Mouse (Mus musculus) kidney, embryonic 14.5 days (tissue): ENCODE measurements around the gene Hras. TPM values are rescaled to one million over a fixed set of nuclear protein-coding genes. Genes with fewer than 3 reads are reported as not detected.

Experiments used
- ATAC-seq: fragments of 200-750 bp; cut with Nextera tagmentation; 2 replicates; pipeline ENCODE4 v1.8.0; 2017; ENCODE audit warnings: moderate number of reproducible peaks, mild to moderate bottlenecking, moderate TSS enrichment, moderate library complexity; ENCODE audit not compliant: low FRiP score, low TSS enrichment
- H3K27ac ChIP-seq: fragments of 300-500 bp; sonication (generic); 2 replicates; pipeline ENCODE4 v1.5.1; 2014; ENCODE audit warnings: low read depth, mild to moderate bottlenecking, low read length, moderate library complexity, mixed read lengths
- H3K27me3 ChIP-seq: fragments of 300-500 bp; sonication (generic); 2 replicates; pipeline ENCODE4 v1.6.1; 2014; ENCODE audit warnings: mild to moderate bottlenecking, low read length; ENCODE audit not compliant: control insufficient read depth, insufficient read depth
- H3K36me3 ChIP-seq: fragments of 300-500 bp; sonication (generic); 2 replicates; pipeline ENCODE4 v1.6.1; 2014; ENCODE audit warnings: low read length, mixed read lengths; ENCODE audit not compliant: control insufficient read depth, insufficient read depth
- H3K4me1 ChIP-seq: fragments of 300-500 bp; sonication (generic); 2 replicates; pipeline ENCODE4 v1.6.1; 2014; ENCODE audit warnings: low read length, mixed read lengths; ENCODE audit not compliant: control insufficient read depth, insufficient read depth
- H3K4me2 ChIP-seq: fragments of 300-500 bp; sonication (generic); replicated peaks from 2 replicates; pipeline ENCODE4 v1.6.1; 2014; ENCODE audit warnings: low read depth, mild to moderate bottlenecking, low read length
- H3K4me3 ChIP-seq: fragments of 300-500 bp; sonication (generic); 2 replicates; pipeline ENCODE4 v1.5.1; 2014; ENCODE audit warnings: mild to moderate bottlenecking, low read length
- H3K9ac ChIP-seq: fragments of 300-500 bp; sonication (generic); 2 replicates; pipeline ENCODE4 v1.6.1; 2014; ENCODE audit warnings: low read depth, mild to moderate bottlenecking, low read length, moderate library complexity
- H3K9me3 ChIP-seq: fragments of 300-500 bp; sonication (generic); 2 replicates; pipeline ENCODE4 v1.6.1; 2016; ENCODE audit warnings: low read length; ENCODE audit not compliant: control insufficient read depth
- WGBS: fragments of 180-500 bp; shearing (Covaris S2); extraction: QIAGEN DNeasy Blood & Tissue Kit; methylation state at CpG from one replicate; pipeline ENCODE4 v1.1.7; 2014; 5-methylcytosine and 5-hydroxymethylcytosine counted together
- polyA plus RNA-seq: library from polyadenylated mRNA; unstranded; fragments of >200 nt; fragmentation: Nextera tagmentation; extraction: Ambion mirVana; gene quantifications from 2 replicates; pipeline ENCODE4 v1.2.1, GENCODE M21; 2014

Gene Hras
- polyA plus RNA-seq, 1 experiment from 2014 or later, result 97.8 TPM

DNA sequence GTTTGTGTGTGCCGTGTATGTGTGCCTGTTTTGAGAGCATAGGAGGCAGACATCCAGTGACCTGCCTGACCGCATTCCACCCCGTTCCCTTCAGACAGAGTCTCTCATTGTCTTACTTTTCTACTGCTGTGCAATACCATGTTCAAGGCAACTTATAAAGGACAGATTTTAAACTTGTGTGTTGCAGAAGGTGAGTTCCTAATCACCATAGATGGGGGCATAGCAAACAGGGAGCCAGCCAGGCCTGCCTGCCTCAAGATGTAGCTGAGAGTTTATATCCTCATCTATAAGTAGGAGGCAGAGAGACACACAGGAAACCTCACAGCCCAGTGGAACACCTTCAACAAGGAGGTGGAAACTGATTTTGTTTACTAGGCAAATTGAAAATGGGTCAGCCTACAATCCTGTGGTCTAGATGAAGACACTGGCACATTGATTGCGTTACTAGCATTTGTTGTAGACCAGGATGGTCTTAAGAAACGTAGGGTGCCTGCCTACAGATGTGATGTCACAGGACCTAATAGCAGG lies 20.4 kb downstream of the Hras start:
- WGBS, result 80% methylated on average over 5 of the region's 5 CpGs
- Histone ChIP-seq H3K4me2 (peak overlapping the region; percentile 72), H3K27ac (peak overlapping the region; percentile 93; the same call in 1 of the 2 replicates), H3K36me3 (no peaks in the 10 kb centered on the region), H3K9me3 (no peaks in the 10 kb centered on the region), H3K4me1 (peaks cover 10% of the 10 kb centered on the region; the same call in 1 of the 2 replicates), H3K9ac (peak overlapping the region; percentile 75; the same call in 1 of the 2 replicates), H3K27me3 (no peaks in the 10 kb centered on the region), H3K4me3 (peak overlapping the region; percentile 50)
- no peak for ATAC-seq

DNA sequence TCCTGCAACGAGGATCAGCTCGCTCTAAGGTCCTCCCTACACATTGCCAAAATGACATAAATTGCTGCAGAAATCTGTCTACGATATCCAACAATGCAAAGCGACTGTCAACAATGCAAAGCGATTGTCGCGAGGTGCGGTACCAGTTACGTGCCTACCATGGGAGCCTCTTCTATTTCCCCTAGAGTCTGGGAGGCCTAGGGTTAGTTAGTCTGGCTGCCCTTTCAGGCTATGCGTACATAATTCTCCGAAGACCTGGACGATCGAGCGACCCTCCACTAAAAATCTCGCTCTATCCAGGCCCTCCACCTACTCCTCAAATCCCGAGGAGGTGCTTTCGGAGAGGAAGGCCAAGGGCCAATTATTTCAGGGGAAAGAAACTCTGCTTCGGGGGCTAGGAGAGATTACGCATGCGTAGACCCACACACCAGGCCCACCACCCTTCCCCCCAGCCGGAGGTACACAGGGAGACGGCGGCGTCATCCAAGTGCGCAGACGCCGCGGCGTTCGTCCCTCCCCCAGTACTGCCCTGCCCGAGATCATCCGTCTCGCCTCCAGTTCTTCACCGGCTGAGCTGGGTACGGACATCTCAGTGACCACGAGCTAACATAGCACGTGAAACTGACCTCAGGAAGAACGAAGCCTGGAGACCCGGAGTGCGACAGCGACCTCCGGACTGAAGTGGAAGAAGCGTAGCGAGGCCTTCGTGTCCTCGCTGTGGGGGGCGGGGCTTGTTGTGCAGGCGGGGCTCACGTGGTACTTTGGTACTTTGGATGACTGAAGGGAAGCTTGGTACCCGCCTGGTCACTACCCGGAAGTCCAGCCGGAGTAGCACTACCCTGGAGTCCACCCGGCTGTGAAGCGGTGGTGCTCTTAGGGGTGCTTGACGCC lies 21.4 kb downstream of the Hras start, which contains the start of gene Rnh1:
Gene Rnh1, minus strand, starts transcription at position 742 of the 891 bp plus-strand sequence.
- no peaks in the 10 kb centered on the region for H3K9me3 ChIP-seq
- WGBS, result 4% methylated on average over 55 of the region's 55 CpGs
- H3K36me3 ChIP-seq, result no peaks in the 10 kb centered on the region
- H3K9ac ChIP-seq, result peak within 1 kb of the TSS; percentile 75
- H3K27me3 ChIP-seq, result no peaks in the 10 kb centered on the region
- peak within 1 kb of the TSS; percentile 93 for H3K27ac ChIP-seq
- peak within 1 kb of the TSS; percentile 72 for H3K4me2 ChIP-seq
- peaks cover 18% of the 10 kb centered on the region for H3K4me1 ChIP-seq
- H3K4me3 ChIP-seq, result peak within 1 kb of the TSS; percentile 50
- peak; percentile 97 for ATAC-seq

DNA sequence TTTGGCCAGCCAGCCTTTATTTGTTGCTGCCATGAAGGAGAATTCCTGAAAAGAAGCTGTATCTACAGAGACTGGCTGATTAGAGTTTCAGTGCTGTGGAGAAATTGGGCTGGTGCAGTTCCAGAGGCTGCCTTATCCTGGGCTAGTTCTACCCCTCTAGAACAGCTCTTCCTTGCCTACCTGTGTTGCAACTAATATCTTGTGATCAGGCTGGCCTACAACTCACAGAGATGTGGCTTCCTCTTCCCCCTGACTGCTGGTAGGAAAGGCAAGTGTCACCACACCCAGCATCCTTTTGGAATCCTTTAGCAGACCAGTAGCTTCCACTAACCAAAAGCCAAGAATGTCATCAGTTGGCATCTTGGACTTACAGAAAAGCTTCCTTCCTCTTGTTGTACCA lies 23.9 kb downstream of the Hras start:
- no peaks in the 10 kb centered on the region for H3K9me3 ChIP-seq
- H3K36me3 ChIP-seq, result peaks cover 6% of the 10 kb centered on the region; the same call in 1 of the 2 replicates
- H3K4me2 ChIP-seq, result no peak overlapping the region
- no peaks in the 10 kb centered on the region for H3K27me3 ChIP-seq
- H3K4me3 ChIP-seq, result no peak overlapping the region
- H3K4me1 ChIP-seq, result peaks cover 18% of the 10 kb centered on the region
- H3K27ac ChIP-seq, result no peak overlapping the region
- ATAC-seq, result no peak
- no peak overlapping the region for H3K9ac ChIP-seq

DNA sequence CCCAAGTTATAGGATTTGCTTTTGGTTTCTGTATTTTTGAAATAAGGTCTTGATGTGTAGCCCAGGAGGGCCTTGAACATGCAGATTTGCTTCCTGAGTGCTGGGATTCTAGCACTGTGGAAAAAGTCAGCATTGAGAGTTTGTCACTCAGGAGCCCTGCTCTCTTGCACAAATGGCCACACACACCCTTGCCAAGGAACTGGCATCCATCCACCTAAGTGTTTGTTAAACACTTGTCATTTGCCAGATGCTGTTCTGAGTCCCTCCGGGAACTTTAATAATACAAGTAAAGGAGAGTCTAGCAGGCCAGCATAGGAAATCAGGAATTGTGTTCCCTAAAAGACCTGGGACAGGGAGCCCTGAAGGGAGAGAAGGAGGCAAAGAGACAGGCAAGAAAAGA lies 24.5 kb downstream of the Hras start:
- peaks cover 11% of the 10 kb centered on the region; the same call in 1 of the 2 replicates for H3K36me3 ChIP-seq

DNA sequence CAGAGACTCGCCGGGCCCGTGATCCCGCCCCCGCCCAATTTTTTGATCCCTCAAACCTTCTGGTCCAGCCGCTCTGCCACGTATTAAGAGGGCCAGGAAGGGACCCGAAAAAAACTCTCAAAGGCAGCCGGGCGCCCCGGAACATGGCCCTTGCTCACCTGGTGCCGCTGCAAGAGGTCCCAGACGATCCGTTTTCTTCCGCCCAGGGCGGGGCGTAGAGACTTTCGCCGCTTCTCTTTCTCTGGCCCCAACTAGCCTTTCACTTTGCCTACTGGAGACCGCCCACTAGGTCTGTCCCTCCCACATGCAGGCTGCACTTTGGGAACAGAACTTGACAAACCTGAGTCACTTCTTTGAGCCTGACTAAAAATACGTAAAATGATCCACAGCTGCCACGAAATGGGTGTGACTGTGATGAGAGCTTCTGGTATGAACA lies 25.3 kb downstream of the Hras start:
- H3K4me3 ChIP-seq, result peak overlapping the region; percentile 58
- peak overlapping the region; percentile 68 for H3K9ac ChIP-seq
- under 1% methylated on average over 22 of the region's 22 CpGs for WGBS
- H3K27ac ChIP-seq, result peak overlapping the region; percentile 65
- H3K9me3 ChIP-seq, result no peaks in the 10 kb centered on the region
- ATAC-seq, result 0 out of 2 replicates have a peak, but pooled peaks have one; percentile 18
- H3K4me2 ChIP-seq, result peak overlapping the region; percentile 67
- peaks cover 15% of the 10 kb centered on the region for H3K36me3 ChIP-seq
- peaks cover 18% of the 10 kb centered on the region for H3K4me1 ChIP-seq
- no peaks in the 10 kb centered on the region for H3K27me3 ChIP-seq

More for the DNA sequence above, 24.5 kb downstream of the Hras start:
- Histone ChIP-seq H3K9me3 (no peaks in the 10 kb centered on the region), H3K4me3 (no peak overlapping the region), H3K9ac (no peak overlapping the region), H3K27me3 (no peaks in the 10 kb centered on the region), H3K4me1 (peaks cover 18% of the 10 kb centered on the region), H3K4me2 (no peak overlapping the region; the same call in 1 of the 2 replicates), H3K27ac (no peak overlapping the region)
- 89% methylated on average over 1 of the region's 1 CpGs for WGBS
- no peak for ATAC-seq

DNA sequence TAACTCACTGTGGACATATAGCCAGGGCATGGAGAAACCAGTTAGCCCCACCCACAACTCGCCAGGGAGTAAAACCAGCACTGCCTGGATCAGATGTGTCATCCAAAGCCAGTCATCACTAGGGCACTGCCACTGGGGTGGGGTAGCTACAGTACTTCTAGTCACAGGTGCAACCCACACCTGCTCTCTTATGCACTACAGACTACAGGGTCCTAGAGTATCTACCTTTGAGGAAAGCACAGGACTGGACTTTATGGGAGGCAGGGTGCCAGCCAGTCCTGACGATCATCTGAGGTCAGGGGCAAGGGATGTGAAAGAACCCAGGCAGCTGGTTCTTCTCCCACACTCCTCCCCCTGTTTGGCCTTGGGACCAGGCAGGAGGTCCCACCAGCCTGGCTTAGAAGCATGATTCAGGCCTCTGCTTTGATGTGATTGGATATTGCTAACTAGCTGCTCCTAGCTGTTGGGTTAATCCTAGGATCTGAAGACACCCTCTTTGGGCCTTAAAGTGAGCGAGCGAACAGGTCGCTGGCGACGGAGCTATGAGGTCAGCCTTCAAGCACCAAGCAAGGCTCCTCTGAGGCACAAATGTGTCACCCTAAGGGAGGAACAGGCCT lies 25.8 kb downstream of the Hras start:
- Histone ChIP-seq H3K36me3 (peaks cover 20% of the 10 kb centered on the region), H3K9me3 (no peaks in the 10 kb centered on the region), H3K4me1 (peaks cover 13% of the 10 kb centered on the region), H3K27ac (peak overlapping the region; percentile 65), H3K4me3 (peak overlapping the region; percentile 58), H3K27me3 (no peaks in the 10 kb centered on the region), H3K9ac (peak overlapping the region; percentile 68), H3K4me2 (peak overlapping the region; percentile 67)
- WGBS, result 11% methylated on average over 7 of the region's 7 CpGs
- ATAC-seq, result 0 out of 2 replicates have a peak, but pooled peaks have one; percentile 5

DNA sequence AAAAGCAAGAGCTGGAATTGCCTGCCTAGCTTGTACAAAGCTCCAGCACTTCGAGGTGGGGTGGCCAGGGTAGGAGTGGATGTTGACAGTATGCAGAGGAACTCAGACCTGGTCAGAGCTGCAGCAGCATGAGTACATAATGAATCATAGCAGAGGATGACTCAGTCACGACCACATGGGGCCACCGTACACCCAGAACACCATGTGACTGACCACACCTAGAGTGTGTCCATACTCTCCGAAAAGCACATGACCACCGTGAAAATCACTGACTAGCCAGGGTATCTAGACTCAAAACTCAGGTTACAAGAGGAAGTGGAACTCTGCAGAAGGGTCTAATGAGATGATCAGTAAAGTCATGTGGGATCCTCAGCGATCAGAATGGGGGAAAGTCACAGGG lies 29.0 kb downstream of the Hras start:
- no peak overlapping the region for H3K27ac ChIP-seq
- peaks cover 50% of the 10 kb centered on the region for H3K36me3 ChIP-seq
- no peaks in the 10 kb centered on the region for H3K9me3 ChIP-seq
- H3K27me3 ChIP-seq, result no peaks in the 10 kb centered on the region
- H3K9ac ChIP-seq, result no peak overlapping the region
- H3K4me2 ChIP-seq, result no peak overlapping the region
- H3K4me3 ChIP-seq, result no peak overlapping the region
- peaks cover 13% of the 10 kb centered on the region for H3K4me1 ChIP-seq
- ATAC-seq, result no peak
- WGBS, result 91% methylated on average over 6 of the region's 6 CpGs

DNA sequence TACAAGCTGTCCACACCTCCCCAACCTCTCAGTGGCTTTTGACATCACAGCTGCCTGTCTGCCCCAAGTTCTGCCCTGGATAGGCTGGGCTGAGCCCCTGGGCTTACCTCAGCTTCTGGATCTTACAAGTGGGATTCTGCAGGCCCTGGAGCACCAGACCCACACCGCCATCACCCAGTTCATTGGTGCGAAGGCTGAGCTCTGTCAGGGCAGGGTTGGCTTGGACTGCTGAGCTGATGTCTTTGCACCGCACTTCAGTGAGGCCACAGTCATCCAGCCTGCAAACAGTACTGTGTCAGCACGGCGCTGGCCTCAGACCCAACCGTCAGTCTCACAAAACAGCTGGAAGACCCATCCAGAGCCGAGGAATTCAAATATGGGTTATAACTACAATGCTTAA lies 29.4 kb downstream of the Hras start:
- Histone ChIP-seq H3K27ac (no peak overlapping the region), H3K4me1 (peaks cover 13% of the 10 kb centered on the region), H3K9ac (no peak overlapping the region), H3K9me3 (no peaks in the 10 kb centered on the region), H3K36me3 (peaks cover 53% of the 10 kb centered on the region), H3K27me3 (no peaks in the 10 kb centered on the region), H3K4me3 (no peak overlapping the region), H3K4me2 (no peak overlapping the region)
- no peak for ATAC-seq
- WGBS, result 93% methylated on average over 7 of the region's 7 CpGs
